Mouse (Mus musculus) heart, adult 2 months (tissue): Measurements from ENCODE around the gene Sema3d. TPM values are rescaled to one million over a fixed set of nuclear protein-coding genes. Genes with fewer than 3 reads are reported as not detected.

Experiments used
- DNase-seq, 2 experiments: peaks; one replicate each; pipeline ENCODE4 v3.0.0; 2021
- H3K27ac ChIP-seq: fragments of 200-600 bp; 2 replicates; pipeline ENCODE4 v1.8.1; 2022
- H3K27me3 ChIP-seq: fragments of 200-500 bp; 2 replicates; pipeline ENCODE4 v1.6.1; 2012; ENCODE audit warnings: mild to moderate bottlenecking, low read length, inconsistent platforms, mixed read lengths; ENCODE audit not compliant: control insufficient read depth, insufficient read depth
- H3K36me3 ChIP-seq: fragments of 200-500 bp; 2 replicates; pipeline ENCODE4 v1.6.1; 2012; ENCODE audit warnings: low read length, inconsistent platforms; ENCODE audit not compliant: control insufficient read depth, insufficient read depth
- H3K4me1 ChIP-seq: fragments of 200-500 bp; 2 replicates; pipeline ENCODE4 v1.6.1; 2011; ENCODE audit warnings: low read length; ENCODE audit not compliant: control insufficient read depth, insufficient read depth
- H3K4me3 ChIP-seq: fragments of 200-600 bp; 2 replicates; pipeline ENCODE4 v1.8.1; 2022
- H3K79me2 ChIP-seq: fragments of 200-500 bp; replicated peaks from 2 replicates; pipeline ENCODE4 v1.6.1; 2012; ENCODE audit warnings: mild to moderate bottlenecking, inconsistent platforms, low read length, moderate library complexity, mixed read lengths; ENCODE audit not compliant: control insufficient read depth, insufficient read depth
- H3K9ac ChIP-seq: fragments of 200-500 bp; 2 replicates; pipeline ENCODE4 v1.6.1; 2012; ENCODE audit warnings: low read depth, mild to moderate bottlenecking, control low read depth, inconsistent platforms, low read length, mixed read lengths
- CTCF ChIP-seq: fragments of 200-600 bp; IDR thresholded peaks from 2 replicates; pipeline ENCODE4 v1.8.1; 2022; ENCODE audit warnings: antibody characterized with exemption, mild to moderate bottlenecking, moderate library complexity
- EP300 ChIP-seq: fragments of 200-500 bp; IDR thresholded peaks from 2 replicates; pipeline ENCODE4 v1.6.1; 2011; ENCODE audit warnings: low read depth, low read length, control low read depth; ENCODE audit not compliant: insufficient read depth
- POLR2A ChIP-seq: fragments of 200-500 bp; IDR thresholded peaks from 2 replicates; pipeline ENCODE4 v1.6.1; 2011; ENCODE audit warnings: mild to moderate bottlenecking, low read depth, low read length, control low read depth; ENCODE audit not compliant: insufficient read depth
- WGBS: fragments of 180-500 bp; shearing (Covaris S2); methylation state at CpG from one replicate; pipeline ENCODE4 v1.1.7; 2018; 5-methylcytosine and 5-hydroxymethylcytosine counted together
- intact Hi-C: fragments of 180-260 bp; cut with DNase I; formaldehyde crosslinking; loops from one replicate; pipeline ENCODE4 v1.15.1; 2025
- polyA plus RNA-seq: library from polyadenylated mRNA; depleted of rRNA; stranded (reverse); fragments of >200 nt; gene quantifications from 2 replicates; pipeline ENCODE4 v1.2.3, GENCODE M21; 2012
- total RNA-seq, 2 experiments: library from RNA; stranded (reverse); gene quantifications; 2 replicates each; pipeline ENCODE4 v1.2.3; 2021

Gene Sema3d
- total and polyA plus RNA-seq, 3 experiments, result 1.4 to 4.5 (median 3.5) TPM

- WGBS, result 63% methylated on average over 2 of the region's 2 CpGs
- H3K79me2 ChIP-seq, result no peaks in the 10 kb centered on the region
- no peak overlapping the region for H3K9ac ChIP-seq
- intact Hi-C loops, result no loop called here
- H3K4me1 ChIP-seq, result no peaks in the 10 kb centered on the region
- DNase-seq, result no peak
- no peak overlapping the region for H3K27ac ChIP-seq
- no peaks in the 10 kb centered on the region for H3K36me3 ChIP-seq
- H3K27me3 ChIP-seq, result no peaks in the 10 kb centered on the region
- TF ChIP-seq POLR2A (no peak), EP300 (no peak), CTCF (no peak)
- H3K4me3 ChIP-seq, result no peak overlapping the region
Observed at GRCm38 (mm10) chr5:12399271-12399670, 16.1 kb downstream of the Sema3d start.

GRCm38 (mm10) chr5:12404229-12404628, 21.0 kb downstream of the Sema3d start:
- no peak overlapping the region for H3K27ac ChIP-seq
- H3K4me3 ChIP-seq, result no peak overlapping the region
- H3K79me2 ChIP-seq, result no peaks in the 10 kb centered on the region
- DNase-seq, result no peak
- no peak overlapping the region for H3K9ac ChIP-seq
- intact Hi-C loops, result no loop called here
- H3K4me1 ChIP-seq, result no peaks in the 10 kb centered on the region
- H3K27me3 ChIP-seq, result no peaks in the 10 kb centered on the region
- TF ChIP-seq EP300, result no peak
- TF ChIP-seq CTCF, result no peak
- TF ChIP-seq POLR2A, result no peak
- no peaks in the 10 kb centered on the region for H3K36me3 ChIP-seq

GRCm38 (mm10) chr5:12412595-12412994, 29.4 kb downstream of the Sema3d start:
- H3K4me3 ChIP-seq, result no peak overlapping the region
- H3K36me3 ChIP-seq, result no peaks in the 10 kb centered on the region
- H3K27ac ChIP-seq, result no peak overlapping the region
- H3K4me1 ChIP-seq, result no peaks in the 10 kb centered on the region
- no peak for DNase-seq
- 76% methylated on average over 3 of the region's 3 CpGs for WGBS
- no peaks in the 10 kb centered on the region for H3K27me3 ChIP-seq
- no peak for TF ChIP-seq EP300
- TF ChIP-seq CTCF, result no peak
- no peak for TF ChIP-seq POLR2A
- H3K79me2 ChIP-seq, result no peaks in the 10 kb centered on the region
- intact Hi-C loops, result no loop called here
- H3K9ac ChIP-seq, result no peak overlapping the region

GRCm38 (mm10) chr5:12423264-12423663, 40.1 kb downstream of the Sema3d start:
- intact Hi-C loops, result no loop called here

GRCm38 (mm10) chr5:12441737-12442136, 58.6 kb downstream of the Sema3d start:
- no peak overlapping the region for H3K4me3 ChIP-seq
- no peak for TF ChIP-seq CTCF
- no peak for TF ChIP-seq POLR2A
- TF ChIP-seq EP300, result no peak
- no peaks in the 10 kb centered on the region for H3K36me3 ChIP-seq
- no peaks in the 10 kb centered on the region for H3K79me2 ChIP-seq
- WGBS, result 89% methylated on average over 1 of the region's 1 CpGs
- H3K4me1 ChIP-seq, result no peaks in the 10 kb centered on the region
- DNase-seq, result no peak
- H3K9ac ChIP-seq, result no peak overlapping the region
- H3K27me3 ChIP-seq, result no peaks in the 10 kb centered on the region
- intact Hi-C loops, result no loop called here
- no peak overlapping the region for H3K27ac ChIP-seq

More at GRCm38 (mm10) chr5:12423264-12423663, 40.1 kb downstream of the Sema3d start:
- DNase-seq, result no peak
- 84% methylated on average over 5 of the region's 5 CpGs for WGBS
- Histone ChIP-seq H3K4me1 (no peaks in the 10 kb centered on the region), H3K4me3 (no peak overlapping the region), H3K79me2 (no peaks in the 10 kb centered on the region), H3K27me3 (no peaks in the 10 kb centered on the region), H3K36me3 (no peaks in the 10 kb centered on the region), H3K27ac (no peak overlapping the region), H3K9ac (no peak overlapping the region)
- TF ChIP-seq EP300 (no peak), CTCF (no peak), POLR2A (no peak)

- H3K27me3 ChIP-seq, result no peaks in the 10 kb centered on the region
- no peak for DNase-seq
- H3K27ac ChIP-seq, result no peak overlapping the region
- H3K9ac ChIP-seq, result no peak overlapping the region
- 87% methylated on average over 7 of the region's 7 CpGs for WGBS
- H3K36me3 ChIP-seq, result no peaks in the 10 kb centered on the region
- no peaks in the 10 kb centered on the region for H3K79me2 ChIP-seq
- TF ChIP-seq CTCF, result no peak
- no peak for TF ChIP-seq POLR2A
- TF ChIP-seq EP300, result no peak
- intact Hi-C loops, result no loop called here
- no peaks in the 10 kb centered on the region for H3K4me1 ChIP-seq
- no peak overlapping the region for H3K4me3 ChIP-seq
Observed at GRCm38 (mm10) chr5:12442176-12443105, 59.3 kb downstream of the Sema3d start.
